Mouse (Mus musculus) ES-E14 (cell line): Measurements from ENCODE around the gene Sdhb.

ENCODE experiments used
- HCFC1 ChIP-seq: IDR thresholded peaks from 2 replicates; pipeline ENCODE4 v1.6.1; 2012; ENCODE audit warnings: low read length, inconsistent platforms, borderline replicate concordance; ENCODE audit not compliant: insufficient read depth
- MAFK ChIP-seq: IDR thresholded peaks from 2 replicates; pipeline ENCODE4 v1.6.1; 2014; ENCODE audit warnings: mild to moderate bottlenecking, low read depth, low read length, inconsistent platforms; ENCODE audit not compliant: insufficient read depth
- ZC3H11A ChIP-seq: IDR thresholded peaks from 2 replicates; pipeline ENCODE4 v1.6.1; 2012; ENCODE audit warnings: low read depth, mild to moderate bottlenecking, inconsistent platforms, low read length, borderline replicate concordance
- ZNF384 ChIP-seq: IDR thresholded peaks from 2 replicates; pipeline ENCODE4 v1.6.1; 2012; ENCODE audit warnings: low read depth, low read length, inconsistent platforms

- no peak for TF ChIP-seq MAFK
- TF ChIP-seq ZNF384 = no peak
- no peak for TF ChIP-seq HCFC1
- TF ChIP-seq ZC3H11A = no peak
Measured at GRCm38 (mm10) chr4:140996812-140997211, 35.8 kb downstream of the Sdhb start.
